Mouse (Mus musculus): ENCODE data around the gene E4f1. TPM values are rescaled to one million over a fixed set of nuclear protein-coding genes. Genes with fewer than 3 reads are reported as not detected.

E4f1 gene
- polyA plus RNA-seq, 1 experiment from 2014 or later, result 8.3 TPM

DNA sequence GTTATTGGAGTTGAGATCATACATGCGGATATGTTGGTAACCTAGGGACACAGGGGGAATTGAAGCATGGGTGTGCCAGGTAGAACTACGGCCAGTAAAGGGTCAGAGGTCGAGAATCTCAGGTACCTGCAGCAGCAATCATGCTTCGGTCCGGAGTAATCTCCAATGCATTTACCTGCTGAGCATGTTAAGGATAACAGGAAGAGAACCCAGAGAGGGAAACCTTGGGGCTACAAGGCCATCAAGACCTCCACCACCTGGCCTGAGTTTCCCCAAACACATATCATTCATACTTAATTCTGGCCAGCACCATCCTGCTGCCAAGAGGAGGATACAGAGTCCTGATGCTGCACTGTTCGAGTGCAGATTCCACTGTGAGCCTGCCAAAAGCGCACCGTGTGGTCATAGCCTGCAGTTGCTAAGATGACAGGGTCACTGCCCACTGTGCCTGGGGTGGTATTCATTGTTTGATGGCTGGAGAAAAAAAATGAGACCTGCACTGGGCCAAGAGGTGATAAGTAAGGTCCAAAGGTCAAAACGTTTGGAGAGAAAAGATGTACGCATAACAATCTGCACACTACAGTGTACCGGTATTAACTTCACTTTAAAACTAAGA lies 8.0 kb upstream of the E4f1 start:
- peak overlapping the region; percentile 77 for H3K4me3 ChIP-seq (ENCODE audit: low read depth, low read length)
- peaks cover 46% of the 10 kb centered on the region for H3K36me3 ChIP-seq (ENCODE audit: control insufficient read depth, insufficient read depth, low read length)
- no peak overlapping the region for H3K27ac ChIP-seq (ENCODE audit: low read depth, low read length)
- no peak for DNase-seq (ENCODE audit: low spot score)
- H3K9me3 ChIP-seq (replicated peaks; ENCODE audit: control insufficient read depth, low read length), result no peaks in the 10 kb centered on the region
- WGBS, result 54% methylated on average over 11 of the region's 11 CpGs
- ATAC-seq, result peak; percentile 30
- no peaks in the 10 kb centered on the region for H3K27me3 ChIP-seq (replicated peaks; ENCODE audit: control insufficient read depth, insufficient read depth, low read length)
- H3K4me1 ChIP-seq (ENCODE audit: control insufficient read depth, insufficient read depth, low read length), result peaks cover 6% of the 10 kb centered on the region; the same call in 1 of the 2 replicates
- H3K4me2 ChIP-seq (ENCODE audit: low read length), result peak overlapping the region; percentile 62
- H3K9ac ChIP-seq (ENCODE audit: low read length), result peak overlapping the region; percentile 85

- H3K27ac ChIP-seq (ENCODE audit: low read depth, low read length), result no peak overlapping the region
- H3K4me3 ChIP-seq (ENCODE audit: low read depth, low read length), result no peak overlapping the region
- DNase-seq (ENCODE audit: low spot score) (no peak), ATAC-seq (no peak)
- H3K36me3 ChIP-seq (ENCODE audit: control insufficient read depth, insufficient read depth, low read length), result peaks cover 52% of the 10 kb centered on the region
- H3K9me3 ChIP-seq (replicated peaks; ENCODE audit: control insufficient read depth, low read length), result no peaks in the 10 kb centered on the region
- peak overlapping the region; percentile 85; the same call in 1 of the 2 replicates for H3K9ac ChIP-seq (ENCODE audit: low read length)
- H3K4me1 ChIP-seq (ENCODE audit: control insufficient read depth, insufficient read depth, low read length), result peaks cover 9% of the 10 kb centered on the region
- 90% methylated on average over 20 of the region's 20 CpGs for WGBS
- no peaks in the 10 kb centered on the region for H3K27me3 ChIP-seq (replicated peaks; ENCODE audit: control insufficient read depth, insufficient read depth, low read length)
- peak overlapping the region; percentile 62; the same call in 1 of the 2 replicates for H3K4me2 ChIP-seq (ENCODE audit: low read length)
These were observed 7.2 kb upstream of the E4f1 start for GRCm38 (mm10) chr17:24477053-24477984.

GRCm38 (mm10) chr17:24476022-24476776 lies 6.1 kb upstream of the E4f1 start:
- Histone ChIP-seq H3K4me1 (ENCODE audit: control insufficient read depth, insufficient read depth, low read length) (peaks cover 20% of the 10 kb centered on the region), H3K4me3 (ENCODE audit: low read depth, low read length) (no peak overlapping the region), H3K4me2 (ENCODE audit: low read length) (no peak overlapping the region), H3K9ac (ENCODE audit: low read length) (no peak overlapping the region; the same call in 1 of the 2 replicates), H3K27ac (ENCODE audit: low read depth, low read length) (no peak overlapping the region), H3K9me3 (replicated peaks; ENCODE audit: control insufficient read depth, low read length) (no peaks in the 10 kb centered on the region), H3K27me3 (replicated peaks; ENCODE audit: control insufficient read depth, insufficient read depth, low read length) (no peaks in the 10 kb centered on the region), H3K36me3 (ENCODE audit: control insufficient read depth, insufficient read depth, low read length) (peaks cover 54% of the 10 kb centered on the region)
- WGBS, result 95% methylated on average over 10 of the region's 10 CpGs
- ATAC-seq, result no peak
- DNase-seq (ENCODE audit: low spot score), result no peak

DNA sequence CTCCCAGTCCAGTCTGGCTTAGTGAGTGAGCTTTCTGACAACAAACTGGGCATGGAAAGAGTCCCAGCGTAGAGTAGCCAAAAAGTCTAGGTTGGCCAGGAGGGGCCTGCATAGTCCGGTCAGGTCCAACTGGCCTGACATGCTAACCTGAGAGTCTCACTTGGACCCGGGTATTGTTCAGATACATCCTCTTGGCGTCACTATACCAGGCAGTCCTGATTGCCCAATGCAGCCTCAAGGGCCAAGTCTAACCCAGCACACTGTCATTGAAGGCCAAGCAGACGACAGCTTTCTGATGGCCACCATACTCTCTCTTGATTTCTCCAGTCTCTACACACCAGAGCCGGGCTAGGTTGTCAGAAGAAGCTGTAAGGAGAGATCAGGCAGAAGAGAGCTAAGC lies 5.5 kb upstream of the E4f1 start:
- Histone ChIP-seq H3K4me1 (ENCODE audit: control insufficient read depth, insufficient read depth, low read length) (peaks cover 22% of the 10 kb centered on the region), H3K9me3 (replicated peaks; ENCODE audit: control insufficient read depth, low read length) (no peaks in the 10 kb centered on the region), H3K9ac (ENCODE audit: low read length) (no peak overlapping the region), H3K27me3 (replicated peaks; ENCODE audit: control insufficient read depth, insufficient read depth, low read length) (no peaks in the 10 kb centered on the region), H3K27ac (ENCODE audit: low read depth, low read length) (no peak overlapping the region), H3K4me3 (ENCODE audit: low read depth, low read length) (no peak overlapping the region), H3K4me2 (ENCODE audit: low read length) (no peak overlapping the region), H3K36me3 (ENCODE audit: control insufficient read depth, insufficient read depth, low read length) (peaks cover 54% of the 10 kb centered on the region)
- WGBS, result 88% methylated on average over 6 of the region's 6 CpGs
- no peak for ATAC-seq
- no peak for DNase-seq (ENCODE audit: low spot score)

DNA sequence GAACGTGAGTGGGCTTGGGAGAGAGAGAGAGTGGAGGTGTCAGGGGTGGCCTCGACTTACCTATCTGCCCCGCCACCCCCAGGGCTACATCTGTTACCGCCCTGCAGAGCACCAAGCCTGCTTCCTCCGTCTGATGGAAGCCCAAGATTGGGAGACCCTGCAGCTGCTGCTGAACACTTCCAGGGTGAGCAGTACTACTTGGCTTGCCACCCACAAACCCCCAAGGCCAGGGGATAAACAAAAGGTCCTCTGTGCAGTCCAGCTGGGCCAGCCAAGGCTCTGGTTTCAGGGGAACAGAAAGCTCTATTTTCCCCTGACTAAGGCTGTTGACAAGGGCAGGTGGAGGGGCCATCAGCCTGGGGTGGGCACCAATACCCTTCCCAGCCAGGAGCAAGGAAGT lies 4.4 kb upstream of the E4f1 start:
- H3K4me1 ChIP-seq (ENCODE audit: control insufficient read depth, insufficient read depth, low read length), result peaks cover 22% of the 10 kb centered on the region

DNA sequence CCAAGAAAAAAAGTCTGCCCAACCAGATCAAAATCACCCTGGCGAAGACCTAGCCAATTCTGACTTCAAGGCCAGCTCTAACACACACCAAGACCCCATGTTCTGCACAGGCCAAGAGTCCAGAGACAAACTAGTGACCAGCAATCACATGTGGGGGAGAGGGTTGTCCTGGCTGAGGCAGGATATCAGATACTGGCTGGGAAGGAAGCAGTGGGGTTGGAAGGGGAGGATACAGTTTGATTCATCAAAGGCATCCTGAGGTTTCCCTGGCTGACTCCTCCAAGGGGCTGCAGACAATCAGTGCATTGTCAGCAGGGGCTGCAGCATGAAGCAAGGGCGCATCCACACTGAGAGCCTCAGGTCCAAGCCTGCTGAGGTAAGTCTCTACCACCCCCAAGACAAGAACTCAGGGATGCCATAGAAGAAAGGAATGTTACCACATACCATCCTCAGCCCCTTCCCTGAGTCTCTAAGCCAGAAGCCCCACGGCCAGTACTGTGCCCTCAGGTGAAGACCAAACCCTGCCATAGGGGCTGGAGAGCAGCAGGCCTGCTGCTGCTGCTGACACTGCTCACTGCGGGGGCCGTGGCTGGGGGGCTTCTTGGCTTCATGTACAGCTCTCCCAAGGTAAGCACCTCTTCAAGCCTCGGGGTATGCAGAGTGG lies 3.6 kb upstream of the E4f1 start, which contains the start of gene Bricd5:
Gene Bricd5 (plus strand): TSS at position 273 of the 664 bp plus-strand sequence.
- Histone ChIP-seq H3K9me3 (replicated peaks; ENCODE audit: control insufficient read depth, low read length) (no peaks in the 10 kb centered on the region), H3K4me3 (ENCODE audit: low read depth, low read length) (no peak within 1 kb of the TSS), H3K36me3 (ENCODE audit: control insufficient read depth, insufficient read depth, low read length) (peaks cover 54% of the 10 kb centered on the region), H3K27ac (ENCODE audit: low read depth, low read length) (no peak within 1 kb of the TSS), H3K4me1 (ENCODE audit: control insufficient read depth, insufficient read depth, low read length) (peaks cover 22% of the 10 kb centered on the region), H3K4me2 (ENCODE audit: low read length) (no peak within 1 kb of the TSS), H3K27me3 (replicated peaks; ENCODE audit: control insufficient read depth, insufficient read depth, low read length) (no peaks in the 10 kb centered on the region), H3K9ac (ENCODE audit: low read length) (0 out of 2 replicates have a peak within 1 kb of the TSS, but pooled peaks have one; percentile 83)
- WGBS, result 77% methylated on average over 6 of the region's 6 CpGs
- ATAC-seq (no peak), DNase-seq (ENCODE audit: low spot score) (no peak)

More for the DNA sequence above, 4.4 kb upstream of the E4f1 start:
- Histone ChIP-seq H3K27me3 (replicated peaks; ENCODE audit: control insufficient read depth, insufficient read depth, low read length) (no peaks in the 10 kb centered on the region), H3K9ac (ENCODE audit: low read length) (no peak overlapping the region), H3K4me2 (ENCODE audit: low read length) (no peak overlapping the region), H3K36me3 (ENCODE audit: control insufficient read depth, insufficient read depth, low read length) (peaks cover 54% of the 10 kb centered on the region), H3K9me3 (replicated peaks; ENCODE audit: control insufficient read depth, low read length) (no peaks in the 10 kb centered on the region), H3K4me3 (ENCODE audit: low read depth, low read length) (no peak overlapping the region), H3K27ac (ENCODE audit: low read depth, low read length) (no peak overlapping the region)
- WGBS, result 84% methylated on average over 5 of the region's 5 CpGs
- DNase-seq (ENCODE audit: low spot score) (no peak), ATAC-seq (no peak)

- Histone ChIP-seq H3K27ac (ENCODE audit: low read depth, low read length) (no peak overlapping the region), H3K4me1 (ENCODE audit: control insufficient read depth, insufficient read depth, low read length) (peaks cover 17% of the 10 kb centered on the region), H3K4me3 (ENCODE audit: low read depth, low read length) (0 out of 2 replicates have a peak overlapping the region, but pooled peaks have one; percentile 81), H3K36me3 (ENCODE audit: control insufficient read depth, insufficient read depth, low read length) (peaks cover 52% of the 10 kb centered on the region), H3K4me2 (ENCODE audit: low read length) (peak overlapping the region; percentile 81), H3K27me3 (replicated peaks; ENCODE audit: control insufficient read depth, insufficient read depth, low read length) (no peaks in the 10 kb centered on the region), H3K9me3 (replicated peaks; ENCODE audit: control insufficient read depth, low read length) (no peaks in the 10 kb centered on the region), H3K9ac (ENCODE audit: low read length) (0 out of 2 replicates have a peak overlapping the region, but pooled peaks have one; percentile 83)
- ATAC-seq (no peak), DNase-seq (ENCODE audit: low spot score) (no peak)
- 84% methylated on average over 4 of the region's 4 CpGs for WGBS
These were observed 2.4 kb upstream of the E4f1 start for GRCm38 (mm10) chr17:24472512-24472911.

Data from forebrain, embryonic 14.5 days (tissue).